Mouse (Mus musculus) midbrain, embryonic 14.5 days (tissue): Measurements from ENCODE around the gene Rprml. TPM values are rescaled to one million over a fixed set of nuclear protein-coding genes. Genes with fewer than 3 reads are reported as not detected.

ENCODE experiments used
- ATAC-seq: fragments of 200-750 bp; cut with Nextera tagmentation; 2 replicates; pipeline ENCODE4 v1.8.0; 2017; ENCODE audit warnings: moderate number of reproducible peaks, moderate library complexity; ENCODE audit not compliant: low FRiP score, low TSS enrichment
- DNase-seq: peaks from one replicate; pipeline ENCODE4 v3.0.0-alpha.2; 2015
- H3K27ac ChIP-seq: fragments of 300-500 bp; sonication (generic); replicated peaks from 2 replicates; pipeline ENCODE4 v1.5.1; 2014; ENCODE audit warnings: mild to moderate bottlenecking, low read depth, low read length, moderate library complexity
- H3K27me3 ChIP-seq: fragments of 300-500 bp; sonication (generic); 2 replicates; pipeline ENCODE4 v1.6.1; 2014; ENCODE audit warnings: low read length, control low read depth, mixed read lengths; ENCODE audit not compliant: control insufficient read depth, insufficient read depth
- H3K36me3 ChIP-seq: fragments of 300-500 bp; sonication (generic); 2 replicates; pipeline ENCODE4 v1.6.1; 2014; ENCODE audit warnings: low read length, control low read depth; ENCODE audit not compliant: control insufficient read depth, insufficient read depth
- H3K4me1 ChIP-seq: fragments of 300-500 bp; sonication (generic); 2 replicates; pipeline ENCODE4 v1.6.1; 2014; ENCODE audit warnings: mild to moderate bottlenecking, antibody characterized with exemption, low read length, control low read depth; ENCODE audit not compliant: control insufficient read depth, insufficient read depth
- H3K4me2 ChIP-seq: fragments of 300-500 bp; sonication (generic); 2 replicates; pipeline ENCODE4 v1.6.1; 2014; ENCODE audit warnings: mild to moderate bottlenecking, low read length, moderate library complexity
- H3K4me3 ChIP-seq: fragments of 300-500 bp; sonication (generic); replicated peaks from 2 replicates; pipeline ENCODE4 v1.5.1; 2014; ENCODE audit warnings: low read depth, low read length
- H3K9ac ChIP-seq: fragments of 300-500 bp; sonication (generic); replicated peaks from 2 replicates; pipeline ENCODE4 v1.6.1; 2014; ENCODE audit warnings: mild to moderate bottlenecking, low read length, moderate library complexity
- H3K9me3 ChIP-seq: fragments of 300-500 bp; sonication (generic); 2 replicates; pipeline ENCODE4 v1.6.1; 2016; ENCODE audit warnings: low read length, control low read depth, mixed read lengths; ENCODE audit not compliant: control insufficient read depth
- WGBS: fragments of 180-500 bp; shearing (Covaris S2); extraction: QIAGEN DNeasy Blood & Tissue Kit; methylation state at CpG from one replicate; pipeline ENCODE4 v1.1.7; 2014; 5-methylcytosine and 5-hydroxymethylcytosine counted together
- polyA plus RNA-seq: library from polyadenylated mRNA; unstranded; fragments of >200 nt; fragmentation: Nextera tagmentation; extraction: Ambion mirVana; gene quantifications from 2 replicates; pipeline ENCODE4 v1.2.1, GENCODE M21; 2014

Rprml gene
- polyA plus RNA-seq, 1 experiment from 2014 or later: 0.71 TPM

GRCm38 (mm10) chr11:103653359-103653965, 4.1 kb downstream of the Rprml start:
- no peak overlapping the region for H3K4me2 ChIP-seq
- DNase-seq (no peak), ATAC-seq (no peak)
- H3K27me3 ChIP-seq: peaks cover 49% of the 10 kb centered on the region
- no peak overlapping the region for H3K9ac ChIP-seq
- H3K27ac ChIP-seq: no peak overlapping the region
- H3K4me3 ChIP-seq: no peak overlapping the region
- H3K4me1 ChIP-seq: peaks cover 7% of the 10 kb centered on the region; the same call in 1 of the 2 replicates
- H3K36me3 ChIP-seq: no peaks in the 10 kb centered on the region
- H3K9me3 ChIP-seq: no peaks in the 10 kb centered on the region
- 77% methylated on average over 10 of the region's 10 CpGs for WGBS

DNA sequence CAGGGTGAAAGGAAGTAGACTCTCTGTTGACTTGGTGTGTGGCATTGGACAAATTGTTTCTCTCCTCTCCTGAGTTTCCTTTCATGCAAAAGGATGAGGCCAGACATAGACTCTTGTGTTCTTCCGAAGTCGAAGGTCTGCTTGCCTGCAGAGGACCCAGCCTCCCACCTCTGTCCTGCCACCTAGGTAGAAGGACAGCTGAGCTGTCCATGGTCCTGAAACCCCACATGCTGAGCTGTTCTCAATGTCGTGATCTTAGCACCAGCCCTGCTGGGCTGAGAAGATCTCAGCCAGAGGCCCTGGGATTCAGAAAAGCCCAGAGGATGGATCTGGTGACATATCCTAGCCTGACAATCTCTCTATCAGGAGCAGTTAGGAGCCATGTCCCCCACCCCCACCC, 7.2 kb downstream of the Rprml start:
- H3K4me2 ChIP-seq: no peak overlapping the region
- H3K27me3 ChIP-seq: peaks cover 18% of the 10 kb centered on the region
- no peaks in the 10 kb centered on the region for H3K4me1 ChIP-seq
- DNase-seq: peak; percentile 51
- no peak overlapping the region for H3K4me3 ChIP-seq
- no peak overlapping the region for H3K27ac ChIP-seq
- H3K36me3 ChIP-seq: no peaks in the 10 kb centered on the region
- WGBS: 13% methylated on average over 3 of the region's 3 CpGs
- no peak overlapping the region for H3K9ac ChIP-seq
- ATAC-seq: no peak
- no peaks in the 10 kb centered on the region for H3K9me3 ChIP-seq

GRCm38 (mm10) chr11:103658189-103658588, 8.8 kb downstream of the Rprml start:
- no peaks in the 10 kb centered on the region for H3K4me1 ChIP-seq
- no peak overlapping the region for H3K27ac ChIP-seq
- H3K27me3 ChIP-seq: peaks cover 5% of the 10 kb centered on the region; the same call in 1 of the 2 replicates
- ATAC-seq: no peak
- no peak overlapping the region for H3K4me2 ChIP-seq
- no peak overlapping the region for H3K4me3 ChIP-seq
- H3K9me3 ChIP-seq: no peaks in the 10 kb centered on the region
- no peak overlapping the region for H3K9ac ChIP-seq
- 76% methylated on average over 7 of the region's 7 CpGs for WGBS
- peak; percentile 40 for DNase-seq
- H3K36me3 ChIP-seq: no peaks in the 10 kb centered on the region

- Histone ChIP-seq H3K27me3 (0 out of 2 replicates have a peak, but pooled peaks cover 4% of the 10 kb centered on the region), H3K4me1 (peaks cover 17% of the 10 kb centered on the region), H3K27ac (no peak overlapping the region), H3K4me2 (no peak overlapping the region), H3K9me3 (no peaks in the 10 kb centered on the region), H3K36me3 (no peaks in the 10 kb centered on the region), H3K4me3 (no peak overlapping the region), H3K9ac (no peak overlapping the region)
- DNase-seq: no peak
- WGBS: 65% methylated on average over 4 of the region's 4 CpGs
- no peak for ATAC-seq
Measured at GRCm38 (mm10) chr11:103661863-103662262, 12.5 kb downstream of the Rprml start.

DNA sequence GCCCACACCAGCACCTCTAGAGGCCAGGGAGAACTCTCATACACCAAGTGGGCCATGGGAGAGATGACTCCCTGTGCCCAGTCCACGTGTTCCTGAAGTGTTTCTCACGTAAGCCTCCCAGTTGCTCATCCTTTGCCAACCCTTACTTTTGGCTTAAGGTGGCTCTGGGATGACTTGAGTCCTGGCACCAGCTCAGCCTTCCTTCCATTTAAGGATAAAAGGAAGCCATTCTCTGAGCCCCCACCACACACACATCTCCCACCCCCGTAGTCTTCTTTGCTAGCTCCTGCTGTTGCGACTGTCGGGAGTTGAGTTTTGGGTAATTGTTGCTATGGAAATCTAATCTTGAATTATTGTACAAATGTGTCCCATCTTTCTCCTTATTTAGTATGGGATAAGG, 13.2 kb downstream of the Rprml start:
- Histone ChIP-seq H3K9ac (no peak overlapping the region), H3K4me2 (no peak overlapping the region), H3K27me3 (0 out of 2 replicates have a peak, but pooled peaks cover under 1% of the 10 kb centered on the region), H3K4me3 (no peak overlapping the region), H3K36me3 (no peaks in the 10 kb centered on the region), H3K27ac (no peak overlapping the region), H3K4me1 (peaks cover 22% of the 10 kb centered on the region), H3K9me3 (no peaks in the 10 kb centered on the region)
- no peak for ATAC-seq
- WGBS: 80% methylated on average over 5 of the region's 5 CpGs
- no peak for DNase-seq

DNA sequence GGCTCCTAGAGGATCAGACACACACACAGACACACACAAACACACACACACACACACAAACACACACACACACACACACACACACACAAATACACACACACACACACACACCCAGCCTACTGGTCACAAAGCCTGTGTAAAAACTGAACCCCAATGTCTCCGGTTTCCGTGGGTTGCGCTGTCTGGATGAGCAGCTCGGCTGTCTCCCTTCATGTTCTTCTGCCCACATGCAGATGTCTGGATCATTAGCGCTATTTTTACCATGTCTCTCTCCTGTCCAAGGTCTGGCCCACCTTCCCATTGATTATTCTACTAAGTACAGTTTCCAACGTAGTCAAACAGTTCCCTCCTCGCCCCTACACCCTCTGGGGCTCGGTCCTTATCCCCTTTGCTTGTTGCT, 13.7 kb downstream of the Rprml start:
- ATAC-seq: no peak
- H3K27me3 ChIP-seq: no peaks in the 10 kb centered on the region
- 84% methylated on average over 8 of the region's 8 CpGs for WGBS

DNA sequence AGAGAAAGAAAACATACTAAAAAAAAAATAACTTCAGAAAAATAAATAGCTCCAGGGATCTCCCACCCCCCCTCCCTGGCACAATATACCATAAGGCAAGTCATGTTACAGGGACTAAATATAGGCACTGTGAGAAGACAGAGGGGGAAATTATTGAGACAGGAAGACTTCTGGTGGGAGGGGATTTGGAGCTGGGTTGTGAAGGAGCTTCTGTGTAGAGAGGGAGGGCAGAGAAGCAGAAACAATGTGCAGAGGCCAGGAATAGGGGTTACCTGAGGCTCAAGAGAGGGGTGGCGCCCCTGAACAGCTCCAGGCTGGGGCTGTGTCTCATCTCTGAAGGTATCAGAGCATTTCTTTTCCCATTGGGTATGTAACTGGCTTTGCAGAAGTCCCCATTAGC, 16.3 kb downstream of the Rprml start:
- 53% methylated on average over 1 of the region's 1 CpGs for WGBS
- H3K36me3 ChIP-seq: no peaks in the 10 kb centered on the region
- no peak overlapping the region for H3K4me2 ChIP-seq
- 0 out of 2 replicates have a peak overlapping the region, but pooled peaks have one; percentile 32 for H3K27ac ChIP-seq
- peaks cover 22% of the 10 kb centered on the region for H3K4me1 ChIP-seq
- H3K9me3 ChIP-seq: no peaks in the 10 kb centered on the region
- no peaks in the 10 kb centered on the region for H3K27me3 ChIP-seq
- ATAC-seq (no peak), DNase-seq (no peak)
- H3K9ac ChIP-seq: no peak overlapping the region
- no peak overlapping the region for H3K4me3 ChIP-seq

More for the DNA sequence above, 13.7 kb downstream of the Rprml start:
- Histone ChIP-seq H3K27ac (no peak overlapping the region), H3K4me2 (no peak overlapping the region), H3K36me3 (no peaks in the 10 kb centered on the region), H3K4me3 (no peak overlapping the region), H3K4me1 (peaks cover 22% of the 10 kb centered on the region), H3K9ac (no peak overlapping the region), H3K9me3 (no peaks in the 10 kb centered on the region)
- DNase-seq: no peak

DNA sequence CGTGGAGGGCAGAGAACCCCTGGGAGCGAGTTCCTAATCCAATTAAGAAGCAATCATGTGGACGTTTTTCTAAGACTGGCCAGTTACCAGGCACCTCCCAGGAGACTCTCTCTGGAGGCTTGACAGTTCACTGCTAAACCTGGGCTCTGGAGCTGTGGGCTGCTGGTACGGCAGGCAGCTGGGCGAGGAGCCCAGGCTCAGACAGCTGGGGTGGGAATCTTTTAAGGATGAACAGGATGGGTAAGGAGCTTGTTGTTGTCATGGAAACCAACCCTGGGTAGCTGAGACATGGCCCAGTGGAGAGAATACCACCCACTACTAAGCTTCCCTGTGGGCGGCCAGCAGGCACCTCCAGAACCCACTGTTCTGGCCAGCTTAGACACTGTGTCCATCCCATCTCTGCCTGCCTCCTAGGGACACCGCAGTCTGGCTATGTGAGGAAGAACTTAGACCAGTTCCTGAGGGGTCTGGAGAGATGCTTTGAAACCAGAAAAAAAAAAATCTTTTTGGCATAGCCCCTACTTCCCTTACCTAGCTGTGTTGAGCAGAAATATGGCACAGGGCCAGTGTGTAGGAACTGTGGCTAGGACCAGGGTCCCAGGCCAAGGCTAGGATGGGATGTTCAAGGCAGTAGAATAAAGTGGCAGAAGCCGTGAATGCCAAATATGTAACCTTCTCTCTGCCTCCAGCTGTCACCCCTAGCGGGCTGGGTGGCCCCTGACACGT, 17.0 kb downstream of the Rprml start:
- H3K27ac ChIP-seq: 0 out of 2 replicates have a peak overlapping the region, but pooled peaks have one; percentile 32
- ATAC-seq: peak; percentile 55; the same call in 1 of the 2 replicates
- no peaks in the 10 kb centered on the region for H3K27me3 ChIP-seq

More for the DNA sequence above, 17.0 kb downstream of the Rprml start:
- Histone ChIP-seq H3K4me2 (no peak overlapping the region), H3K9me3 (no peaks in the 10 kb centered on the region), H3K9ac (no peak overlapping the region), H3K36me3 (no peaks in the 10 kb centered on the region), H3K4me1 (peaks cover 22% of the 10 kb centered on the region), H3K4me3 (no peak overlapping the region)
- WGBS: 13% methylated on average over 10 of the region's 10 CpGs
- peak; percentile 78 for DNase-seq
